Mouse (Mus musculus): ENCODE data around the gene Gm9817.
"Not testable (repeated sequence)": the region's sequence is repeated elsewhere in the genome, so short reads cannot be mapped to it uniquely, and the experiment has no call there.

The Gm9817 gene

DNA sequence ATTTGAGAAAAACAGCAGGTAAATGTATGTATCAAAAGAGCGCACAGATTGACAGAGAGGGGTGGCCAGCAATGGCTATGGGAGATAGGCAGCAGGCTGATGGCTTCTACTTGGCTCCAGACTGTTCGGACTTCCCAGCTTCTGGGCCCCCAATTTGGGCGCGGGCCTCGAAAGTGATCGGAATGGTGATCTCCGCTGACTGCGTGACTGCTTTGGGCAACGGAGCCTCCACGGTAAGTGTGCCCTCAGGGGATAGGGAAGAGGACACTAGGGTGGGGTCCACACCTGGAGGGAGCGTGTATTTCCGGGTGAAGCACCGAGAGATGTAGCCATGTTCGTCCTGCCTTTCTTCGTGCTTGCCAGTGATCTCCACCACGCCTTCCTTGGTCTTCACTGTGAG lies at the start of gene Gm9817:
Gm9817 (plus strand) TSS at position 301 of the 400 bp plus-strand sequence.
- not testable (repeated sequence) for DNase-seq (ENCODE audit: low spot score in 2 of 2)

DNA sequence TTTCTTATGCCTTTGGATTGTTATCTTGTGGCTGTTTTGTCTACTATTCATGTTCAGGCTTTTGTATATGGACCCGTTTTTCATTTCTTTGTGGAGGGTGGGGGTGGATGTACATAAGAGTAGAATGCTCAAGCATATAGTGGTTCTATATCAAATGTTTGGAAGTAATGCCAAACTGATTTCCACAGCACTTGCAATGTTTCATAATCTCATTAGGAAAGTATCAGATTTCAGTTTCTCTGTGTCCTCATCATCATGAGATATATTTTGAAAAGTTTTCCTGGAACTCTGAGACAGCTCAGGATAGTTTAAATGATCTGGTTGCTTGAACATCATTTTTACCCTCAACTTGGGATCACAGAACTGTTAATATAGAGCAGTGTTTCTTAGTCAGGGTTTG lies 48.7 kb upstream of the Gm9817 start:
- no peak for DNase-seq (ENCODE audit: low spot score in 2 of 2)

DNA sequence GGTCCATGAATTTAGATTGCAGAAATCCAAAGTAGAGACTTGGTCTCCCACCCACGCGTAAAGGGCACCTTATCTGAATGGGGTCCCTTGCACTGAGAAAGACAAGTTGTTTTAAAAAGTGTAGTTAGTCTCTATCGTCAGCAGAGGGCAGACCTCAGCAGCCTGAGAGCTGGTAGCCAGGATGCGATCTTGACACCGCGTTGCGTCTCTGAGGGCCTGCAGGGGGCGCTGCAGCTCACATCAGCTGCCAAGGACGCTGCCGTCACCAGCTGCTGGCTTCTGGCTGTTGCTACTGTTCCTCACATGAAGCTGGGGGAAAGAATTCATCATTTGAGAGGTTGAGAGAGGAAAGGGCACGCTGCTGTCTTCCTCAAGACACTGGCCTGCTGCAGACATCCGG lies 47.7 kb upstream of the Gm9817 start:
- DNase-seq (ENCODE audit: low spot score in 2 of 2): peak; percentile 83 to 91

DNA sequence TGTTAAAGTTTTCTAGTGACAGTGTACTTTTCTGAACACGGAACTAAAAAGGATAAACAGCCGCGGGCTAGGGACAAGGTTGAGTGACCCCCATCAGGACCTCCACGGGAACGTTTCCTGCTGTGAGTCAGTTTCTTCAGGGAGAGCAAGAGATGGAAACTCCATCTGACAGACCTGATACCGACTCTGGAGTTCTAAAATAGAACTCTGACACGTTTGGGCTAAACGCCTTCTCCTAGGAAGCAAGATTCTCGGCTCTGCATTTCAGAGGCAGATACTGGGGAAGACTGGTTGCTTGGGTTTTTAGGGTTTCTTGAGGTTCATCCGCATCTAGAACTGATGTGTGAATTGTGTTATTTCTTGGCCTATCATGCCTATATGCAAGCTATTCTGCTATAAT lies 47.2 kb upstream of the Gm9817 start:
- peak; percentile 21 to 42 for DNase-seq (ENCODE audit: low spot score in 2 of 2)

DNA sequence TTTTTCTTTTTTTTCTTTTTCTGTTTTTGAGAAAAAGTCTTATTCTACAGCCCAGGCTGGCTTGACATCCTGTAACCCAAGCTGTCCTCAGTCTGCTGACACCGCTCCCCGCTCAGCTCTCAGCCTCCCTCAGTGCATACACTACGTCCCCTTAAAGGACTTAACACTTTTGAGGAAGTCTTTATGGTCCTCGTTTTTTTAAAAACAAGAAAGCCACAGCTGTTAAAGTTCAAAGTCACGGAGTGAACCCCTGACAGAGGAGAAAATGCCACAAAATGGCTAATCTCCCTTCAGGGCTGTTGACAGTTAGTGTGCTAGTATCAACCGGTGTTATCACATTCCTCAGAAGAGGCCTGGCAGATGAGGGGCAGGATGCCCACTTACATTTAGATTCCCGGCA lies 46.7 kb upstream of the Gm9817 start:
- no peak for DNase-seq (ENCODE audit: low spot score in 2 of 2)

DNA sequence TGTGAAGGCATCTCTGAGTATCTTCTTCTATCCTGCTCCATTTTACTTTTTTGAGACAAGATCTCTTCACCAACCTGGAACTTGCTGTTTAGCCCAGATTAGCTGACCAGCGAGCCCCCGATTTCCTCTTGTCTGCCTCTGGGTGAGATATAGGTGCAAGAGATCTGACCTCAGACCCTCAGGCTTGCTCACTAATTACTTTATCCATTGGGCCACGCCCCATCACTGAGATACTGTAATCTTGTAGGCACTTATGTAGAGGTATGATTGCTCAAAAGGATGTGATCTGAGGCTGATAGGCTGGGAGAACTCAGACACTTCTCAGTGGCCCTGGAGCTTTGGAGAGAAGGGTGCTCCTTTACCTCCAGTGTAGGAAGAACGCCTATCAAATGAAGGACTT lies 46.0 kb upstream of the Gm9817 start:
- no peak for DNase-seq (ENCODE audit: low spot score in 2 of 2)

DNA sequence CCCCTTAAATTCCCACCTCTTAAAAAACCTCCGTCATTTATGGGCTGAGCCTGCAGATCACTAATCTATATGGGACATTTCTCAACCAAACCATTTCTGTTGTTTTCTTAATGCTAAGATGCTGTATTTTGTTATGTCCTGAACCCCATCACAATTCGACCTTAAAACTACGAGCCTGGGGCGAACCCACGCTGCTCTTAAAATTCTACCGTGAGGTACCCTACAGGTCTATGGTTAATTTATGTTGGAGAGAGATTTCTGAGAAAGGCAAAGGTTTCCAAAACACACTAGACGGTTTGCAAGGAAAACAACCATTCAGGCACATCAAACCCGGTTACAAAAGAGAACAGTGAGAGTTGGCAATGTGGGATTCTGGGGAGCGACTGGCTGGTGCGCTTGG lies 45.1 kb upstream of the Gm9817 start:
- DNase-seq (ENCODE audit: low spot score in 2 of 2): no peak

DNA sequence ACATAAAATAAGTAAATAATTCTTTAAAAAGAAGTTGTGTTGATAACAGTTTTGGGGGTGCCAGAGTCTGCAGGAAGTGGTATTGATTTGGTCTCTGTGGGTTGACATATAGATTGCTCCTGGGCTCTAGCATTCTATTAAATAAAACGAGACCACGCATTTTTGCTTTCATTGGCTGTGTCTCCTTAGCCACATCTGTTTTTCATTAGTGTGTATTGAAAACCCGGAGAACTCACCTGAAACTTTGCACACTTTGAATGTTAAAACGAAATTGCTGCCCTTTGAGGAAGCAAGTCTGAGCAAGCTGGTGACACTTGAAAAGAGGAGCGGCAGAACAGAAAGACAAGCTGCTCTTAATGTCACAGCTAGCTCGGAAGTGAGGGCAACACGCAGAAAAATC lies 43.7 kb upstream of the Gm9817 start:
- DNase-seq (ENCODE audit: low spot score in 2 of 2): no peak

DNA sequence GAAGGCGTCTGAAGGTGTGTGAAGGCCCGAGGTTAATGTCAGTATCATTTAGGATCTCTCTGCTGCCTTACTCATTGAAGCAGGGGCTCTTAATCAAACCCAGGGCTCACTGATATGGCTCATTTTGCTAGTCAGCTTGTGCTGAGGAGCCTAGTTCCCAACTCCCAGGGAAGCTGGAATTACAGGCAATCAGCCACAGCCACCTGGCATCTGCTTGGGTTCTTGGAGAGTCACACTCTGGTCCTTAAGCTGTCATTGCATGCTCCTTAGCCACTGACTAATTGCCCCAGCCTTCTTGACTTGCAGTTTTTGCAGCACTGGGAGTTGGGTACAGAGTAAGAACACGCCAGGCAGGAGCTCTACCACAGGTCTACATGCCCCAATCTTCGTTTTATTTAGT lies 42.1 kb upstream of the Gm9817 start:
- no peak for DNase-seq (ENCODE audit: low spot score in 2 of 2)

DNA sequence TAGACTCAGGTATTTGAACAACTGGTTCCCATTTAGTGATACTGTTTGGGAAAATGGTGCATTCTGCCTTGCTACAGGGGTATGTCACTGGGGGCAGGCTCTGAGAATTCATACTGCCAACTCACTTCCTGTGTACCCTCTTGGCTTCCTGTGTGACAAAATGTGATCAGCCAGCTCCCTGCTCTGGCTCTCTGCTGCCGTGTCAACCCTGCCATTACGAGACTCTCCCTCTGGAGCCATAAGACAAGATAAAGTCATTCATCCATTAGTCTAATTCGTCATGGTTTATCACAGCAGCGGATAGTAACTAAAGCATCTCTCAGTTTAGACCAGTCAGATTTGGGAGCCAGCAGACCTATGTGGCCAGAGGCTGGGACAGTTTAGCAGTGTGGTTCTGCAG lies 38.3 kb upstream of the Gm9817 start:
- no peak for DNase-seq (ENCODE audit: low spot score in 2 of 2)

DNA sequence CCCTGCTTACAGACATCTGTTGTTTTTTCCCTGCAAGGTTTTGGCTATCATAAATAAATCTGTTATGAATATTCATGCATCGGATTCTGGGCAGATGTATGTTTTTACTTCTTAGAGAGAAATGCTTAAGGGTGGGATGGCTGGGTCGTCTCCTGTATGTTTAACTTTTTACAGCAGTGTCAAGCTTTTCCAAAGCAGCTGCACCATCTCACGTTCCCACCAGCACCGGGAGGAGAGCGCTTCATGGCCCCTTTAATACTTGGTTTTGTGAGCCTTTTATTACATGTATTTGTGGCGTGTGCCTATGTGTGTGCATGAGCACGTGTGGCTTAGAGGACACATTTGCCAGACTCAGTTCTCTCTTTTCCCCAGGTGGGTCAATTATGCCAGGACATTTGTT lies 37.8 kb upstream of the Gm9817 start:
- DNase-seq (ENCODE audit: low spot score in 2 of 2): no peak

DNA sequence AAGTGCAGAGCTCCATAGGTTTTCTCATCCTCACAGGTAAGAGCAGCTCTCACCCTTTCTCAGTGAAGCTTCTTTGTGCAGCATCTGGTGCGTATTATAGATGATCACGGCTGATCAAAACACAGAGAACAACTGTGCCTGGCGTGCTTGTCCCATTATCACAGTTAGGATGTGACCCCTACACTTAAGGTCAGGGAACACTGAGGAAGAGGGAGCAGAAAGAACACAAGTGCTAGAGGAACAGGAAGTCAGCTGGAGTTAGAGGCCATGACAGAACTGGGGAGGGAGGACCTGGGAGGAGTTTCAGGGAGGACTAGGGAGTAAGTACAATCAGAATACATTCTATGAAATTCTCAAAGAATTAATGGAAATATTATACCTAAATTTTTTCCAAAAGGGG lies 35.0 kb upstream of the Gm9817 start:
- no peak for DNase-seq (ENCODE audit: low spot score in 2 of 2)

DNA sequence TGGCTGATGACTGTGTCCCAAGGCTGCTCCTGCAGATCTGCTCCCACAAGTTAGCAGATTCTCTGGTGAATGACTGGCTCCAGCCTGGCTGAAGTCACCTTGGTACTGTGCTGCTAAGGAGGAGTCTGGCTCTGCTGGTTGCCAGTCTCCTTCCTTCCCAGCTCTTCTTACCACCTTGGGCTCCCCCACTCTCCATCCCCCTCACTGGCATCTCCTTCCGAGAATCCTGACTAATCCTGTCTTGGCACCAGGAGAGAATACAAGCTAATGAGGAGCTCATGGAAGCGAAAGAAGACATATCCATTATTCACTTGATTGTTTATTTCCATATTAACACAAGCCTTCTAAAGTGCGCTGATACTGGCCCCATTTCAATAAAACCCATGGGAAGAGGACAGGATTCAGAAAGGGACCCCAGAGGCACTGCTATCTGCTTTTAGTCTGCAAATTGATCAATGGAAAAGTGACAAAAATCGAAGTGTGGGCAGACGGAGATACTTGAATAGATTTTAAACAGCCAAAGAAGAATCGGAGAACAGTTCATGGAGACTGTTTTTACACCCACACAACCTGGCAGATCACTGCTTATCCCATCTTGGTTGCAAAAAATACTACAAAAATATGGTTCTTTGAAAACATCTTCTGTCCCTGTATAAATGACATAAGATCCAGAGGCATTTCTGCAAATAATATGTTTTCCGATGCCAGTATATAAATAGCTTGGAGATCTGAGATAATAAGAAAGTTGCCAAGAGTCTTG lies 29.1 kb upstream of the Gm9817 start:
- peak; percentile 23 to 52 for DNase-seq (ENCODE audit: low spot score in 2 of 2)

DNA sequence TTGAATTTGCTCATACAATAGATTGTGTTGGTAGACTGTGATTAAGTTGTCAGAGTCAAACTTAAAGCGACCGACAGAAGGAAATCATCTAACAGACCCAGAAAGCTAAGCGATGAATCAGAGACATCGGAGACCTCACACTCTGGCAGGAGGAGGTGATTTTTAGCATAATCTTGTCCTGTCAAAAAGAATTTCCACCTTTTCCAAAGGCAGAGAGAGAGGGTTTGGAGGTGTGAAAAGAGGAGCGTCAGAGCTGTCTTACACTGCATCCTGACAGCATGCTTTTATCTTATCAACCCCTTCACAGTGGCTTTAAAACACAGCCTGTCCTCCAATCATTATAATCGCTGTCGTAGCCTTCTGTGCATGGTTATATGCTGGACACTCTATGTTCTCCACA lies 25.7 kb upstream of the Gm9817 start:
- DNase-seq (ENCODE audit: low spot score in 2 of 2): no peak

DNA sequence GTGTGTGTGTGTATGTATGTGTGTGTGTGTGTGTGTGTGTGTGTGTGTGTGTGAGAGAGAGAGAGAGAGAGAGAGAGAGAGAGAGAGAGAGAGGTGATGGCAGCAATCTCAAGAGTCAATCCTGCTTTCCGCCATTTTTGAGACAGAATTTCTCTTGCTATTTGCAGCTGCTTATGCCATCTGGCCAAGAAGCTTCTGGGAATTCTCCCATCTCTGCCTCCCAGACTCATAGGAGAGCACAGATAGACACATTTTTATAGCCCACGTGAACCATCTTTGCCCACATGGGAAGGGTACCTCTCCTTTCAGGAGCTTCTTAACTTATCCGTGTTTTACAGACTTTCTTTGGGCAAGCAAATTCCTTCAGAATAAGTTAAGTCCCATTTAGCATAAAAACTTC lies 24.6 kb upstream of the Gm9817 start:
- DNase-seq (ENCODE audit: low spot score in 2 of 2): peak; percentile 18 to 46

DNA sequence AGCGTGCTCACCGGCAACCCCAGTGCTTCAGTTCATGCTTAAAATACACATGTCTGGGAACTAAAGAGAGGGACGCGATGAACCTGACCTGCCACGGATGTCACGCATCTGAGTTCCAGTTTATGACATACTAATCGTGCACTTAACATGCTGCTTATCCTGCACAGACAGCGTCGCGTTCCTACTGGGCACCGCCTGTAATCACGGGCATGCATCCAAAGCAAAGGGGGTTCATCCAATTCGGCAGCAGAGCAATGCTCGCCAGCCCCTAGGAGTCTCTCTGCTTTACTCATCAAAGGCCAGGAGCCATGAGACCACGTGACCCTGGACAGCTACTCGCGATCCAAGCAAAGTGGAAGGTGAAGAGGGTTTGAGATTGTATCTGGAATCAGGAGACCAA lies 19.3 kb upstream of the Gm9817 start:
- no peak for DNase-seq (ENCODE audit: low spot score in 2 of 2)

DNA sequence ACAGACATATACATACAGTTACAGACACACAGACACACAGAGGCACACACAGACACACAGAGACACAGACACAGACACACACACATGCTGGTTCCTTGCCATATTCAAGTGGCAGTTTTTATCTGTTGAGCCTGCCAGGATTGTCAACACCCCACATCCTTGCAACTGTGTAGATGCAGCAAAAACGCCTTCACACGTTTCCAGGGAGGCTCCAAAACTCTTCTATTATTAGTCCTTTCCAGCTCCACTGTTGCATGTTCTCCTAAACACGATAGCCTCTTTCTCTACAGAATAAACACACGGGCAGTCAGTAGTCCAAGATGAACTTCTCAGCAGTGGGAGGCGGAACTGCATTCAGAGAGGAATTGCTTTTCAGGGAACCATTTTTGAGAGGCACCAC lies 15.3 kb upstream of the Gm9817 start:
- DNase-seq (ENCODE audit: low spot score in 2 of 2): peak in 1 of 2 experiments; percentile 41

DNA sequence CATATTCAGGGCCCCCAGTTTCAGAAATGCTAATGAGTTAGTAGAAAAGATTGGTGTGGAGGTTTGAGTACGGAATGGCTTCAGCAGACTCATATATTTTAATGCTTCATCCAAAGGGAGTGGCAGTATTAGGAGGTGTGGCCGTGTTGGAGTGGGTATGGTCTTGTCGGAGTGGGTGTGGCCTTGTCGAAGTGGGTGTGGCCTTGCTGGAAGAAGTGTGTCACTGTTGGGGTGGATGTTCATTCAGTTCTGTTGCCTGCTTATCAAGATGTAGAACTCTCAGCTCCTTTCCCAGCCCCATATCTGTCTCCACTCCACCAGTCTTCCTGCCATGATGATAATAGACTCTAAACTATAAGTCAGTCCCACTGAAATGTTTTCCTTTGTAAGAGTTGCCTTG lies 13.5 kb upstream of the Gm9817 start:
- DNase-seq (ENCODE audit: low spot score in 2 of 2): no peak

DNA sequence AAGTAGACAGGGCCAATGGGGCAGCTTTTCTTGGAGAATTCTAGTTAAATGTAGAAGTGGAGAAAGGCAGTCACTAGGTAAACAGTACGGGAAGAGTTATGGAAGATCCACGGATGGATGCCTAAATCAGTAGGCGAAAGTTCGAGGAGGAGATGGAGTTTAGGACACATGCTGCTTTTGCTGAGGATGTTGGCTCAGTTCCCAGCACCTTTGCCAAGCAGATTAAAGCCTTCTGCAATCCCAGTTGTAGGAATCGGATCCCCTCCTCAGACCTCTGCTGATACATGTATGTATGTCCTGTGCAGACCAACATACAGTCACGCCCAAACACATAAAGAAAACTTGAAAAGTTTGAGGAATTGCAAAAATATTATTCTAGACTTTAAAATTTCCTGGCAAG lies 8.1 kb upstream of the Gm9817 start:
- DNase-seq (ENCODE audit: low spot score in 2 of 2): no peak

DNA sequence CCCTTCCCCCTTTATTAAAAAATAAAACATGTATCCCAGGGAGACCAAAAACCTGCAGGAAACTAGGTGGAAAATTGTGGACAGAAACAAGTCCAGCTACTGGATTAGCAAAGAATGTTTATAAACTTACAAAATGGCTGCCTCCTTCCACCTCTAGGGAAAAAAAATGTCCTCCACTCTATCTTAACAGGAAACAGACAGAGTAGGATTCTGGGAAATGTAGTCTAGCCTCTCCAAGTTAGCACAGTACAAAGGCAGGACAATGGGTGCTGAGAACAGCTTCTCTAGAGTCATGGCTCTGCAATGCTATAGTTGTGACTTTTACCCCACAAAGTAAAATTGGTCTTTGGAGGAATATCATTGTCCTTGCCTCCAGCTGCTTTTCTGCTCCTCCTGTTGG lies 3.5 kb upstream of the Gm9817 start:
- DNase-seq (ENCODE audit: low spot score in 2 of 2): no peak

DNA sequence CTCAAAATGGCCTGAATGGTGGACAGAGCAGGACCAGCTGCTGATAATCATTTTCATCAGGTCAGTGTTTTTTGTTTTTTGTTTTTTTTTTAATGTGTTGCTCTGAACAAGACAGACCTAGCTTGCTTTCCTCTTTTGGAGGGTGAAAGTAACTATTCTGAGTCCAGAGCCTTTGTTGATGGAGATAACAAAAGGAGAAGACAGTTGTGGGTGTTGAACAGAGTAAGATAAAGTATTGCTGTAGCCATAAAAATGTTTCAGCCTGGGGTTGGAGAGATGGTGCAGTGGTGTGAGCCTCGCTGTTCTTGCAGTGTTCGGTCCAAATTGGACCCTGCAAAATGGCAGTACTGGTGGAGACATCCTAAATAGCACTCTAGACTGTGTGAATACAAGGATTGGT lies 2.8 kb upstream of the Gm9817 start:
- no peak for DNase-seq (ENCODE audit: low spot score in 2 of 2)

DNA sequence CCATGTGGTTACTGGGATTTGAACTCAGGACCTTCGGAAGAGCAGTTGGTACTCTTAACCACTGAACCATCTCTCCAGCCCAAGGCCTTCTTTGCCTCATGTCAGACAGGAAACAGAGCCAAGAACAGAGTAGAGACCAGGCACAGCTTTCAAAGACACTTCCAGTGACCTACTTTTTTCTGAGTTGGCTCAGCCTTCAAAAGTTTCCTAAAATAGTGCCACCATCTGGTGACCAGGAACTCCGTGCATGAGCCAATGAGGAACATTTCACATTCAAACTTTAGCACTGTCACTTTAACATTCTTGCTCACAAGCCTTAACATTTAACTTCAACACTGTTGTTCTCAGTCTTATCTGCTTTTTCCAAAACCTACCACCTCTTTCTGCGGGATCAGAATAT lies 2.3 kb downstream of the Gm9817 start:
- DNase-seq (ENCODE audit: low spot score in 2 of 2): peak in 1 of 2 experiments; percentile 24

DNA sequence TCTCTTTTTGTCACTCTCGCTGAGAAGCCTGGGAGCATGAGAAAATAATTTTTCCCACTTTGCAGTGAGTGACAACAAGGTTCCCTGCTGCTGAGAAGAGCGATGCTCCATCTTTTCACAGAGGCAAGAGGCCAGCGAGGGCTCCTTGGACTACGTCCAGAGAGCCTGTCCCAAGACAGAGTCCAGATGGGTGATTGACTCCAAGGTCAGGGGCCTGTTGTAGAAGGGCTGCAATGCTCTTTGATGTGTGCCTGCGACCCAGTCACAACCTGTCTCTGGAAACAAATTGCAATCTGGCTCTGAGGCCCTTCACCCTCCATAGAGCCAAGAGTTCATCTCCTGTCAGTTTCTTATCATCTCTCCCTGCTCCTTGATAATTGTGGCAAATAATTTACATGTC lies 5.2 kb downstream of the Gm9817 start:
- DNase-seq (ENCODE audit: low spot score in 2 of 2): no peak

DNA sequence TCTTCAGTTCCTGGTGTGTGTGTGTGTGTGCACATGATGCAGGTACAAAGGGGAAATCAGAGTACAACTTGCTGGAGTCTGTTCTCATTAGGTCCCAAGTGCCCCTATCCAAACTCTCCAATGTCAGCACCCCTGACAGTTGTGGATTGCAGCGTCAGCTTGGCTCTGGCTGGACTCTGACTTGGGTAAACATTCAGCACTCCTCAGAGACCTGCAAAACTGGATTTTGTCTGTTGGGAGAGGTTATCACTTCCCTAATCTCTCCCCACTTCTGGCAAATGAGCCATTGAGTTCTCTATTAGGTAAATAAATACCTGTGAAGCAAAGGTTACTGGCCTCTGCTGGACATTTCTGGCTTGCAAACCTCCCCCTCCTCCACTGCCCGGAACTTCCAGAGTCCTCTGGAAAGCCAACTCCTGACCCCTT lies 10.3 kb downstream of the Gm9817 start:
- no peak for DNase-seq (ENCODE audit: low spot score in 2 of 2)

All from frontal cortex, postnatal 36 days (tissue).